Mouse (Mus musculus): ENCODE data around the gene Rab36. TPM values are rescaled to one million over a fixed set of nuclear protein-coding genes. Genes with fewer than 3 reads are reported as not detected.

The Rab36 gene
- polyA plus RNA-seq, 1 experiment from 2014 or later = 16.3 TPM

DNA sequence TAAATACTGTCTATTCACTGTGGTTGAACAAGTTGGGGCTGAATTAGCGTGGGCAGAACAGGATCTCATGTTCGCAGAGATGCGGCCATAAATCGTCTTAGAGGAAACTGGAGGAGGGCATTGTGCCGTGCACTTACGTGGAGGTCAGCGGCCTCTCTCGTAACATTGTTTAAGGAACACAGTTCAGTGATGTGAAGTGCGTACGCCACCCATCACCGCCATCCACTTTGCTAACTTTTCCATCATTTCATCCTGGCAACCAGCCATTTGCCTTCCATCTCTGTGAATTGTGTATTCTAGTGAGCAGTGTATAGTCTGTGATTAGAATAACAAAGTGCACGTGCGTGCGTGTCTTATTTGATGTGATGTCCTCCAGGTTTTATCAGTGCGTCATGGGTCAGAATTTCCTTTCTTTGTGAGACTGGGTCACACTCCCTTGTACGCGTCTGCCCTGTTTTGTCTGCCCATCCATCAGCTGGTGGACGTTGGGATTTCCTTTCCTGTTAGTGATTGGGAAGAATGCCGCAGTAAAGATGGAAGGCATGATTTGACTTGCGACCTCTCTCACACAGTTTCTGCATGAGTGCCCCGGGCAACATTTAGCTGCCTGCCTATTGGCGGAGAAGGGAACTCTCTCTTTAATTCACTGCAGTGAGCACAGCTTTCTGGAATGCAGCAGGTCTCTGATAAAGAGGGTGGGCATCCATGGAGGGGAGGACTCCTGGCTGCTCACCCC, 56.6 kb downstream of the Rab36 start:
- ATAC-seq (peak; percentile 51), DNase-seq (ENCODE audit: low read depth, low spot score) (no peak)
- CTCF ChIA-PET = interaction anchor here (0.9 to 1.4 kb wide), 3 partner anchors 11 to 14 kb away, joined by 3 to 4 read pairs (median 3); no protein-coding TSS in a partner anchor
- no peaks in the 10 kb centered on the region for H3K27me3 ChIP-seq
- no peak for TF ChIP-seq CTCF (IDR thresholded peaks at IDR 0.05)
- in situ Hi-C loops (cut with MboI; ENCODE audit: low pct_unique_long_range_greater_than_20kb) = no loop called here
- POLR2A ChIA-PET = interaction anchor here (0.5 kb wide), 1 partner anchor 331 kb away, joined by 7 read pairs; no protein-coding TSS in a partner anchor

DNA sequence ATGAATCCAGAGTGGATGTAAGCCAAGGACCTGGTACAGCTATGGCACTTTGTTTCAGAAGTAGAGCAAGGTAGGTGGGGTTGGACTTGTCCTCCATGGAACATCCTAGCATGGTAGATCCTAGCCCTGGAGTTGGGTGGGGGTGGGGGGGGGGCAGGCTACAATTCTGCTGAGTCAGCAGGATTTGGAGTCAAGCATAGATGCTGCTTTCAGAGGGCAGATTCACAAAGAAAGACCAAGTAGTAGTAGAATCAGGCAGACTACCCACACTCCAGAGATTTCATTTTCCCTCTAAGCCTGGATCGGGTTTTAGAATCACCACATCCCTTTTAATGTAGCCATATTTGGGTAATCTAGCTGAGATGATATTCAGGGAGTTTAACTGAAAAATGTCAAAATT, 57.5 kb downstream of the Rab36 start:
- no peak for ATAC-seq
- TF ChIP-seq CTCF (IDR thresholded peaks at IDR 0.05) = no peak
- in situ Hi-C loops (cut with MboI; ENCODE audit: low pct_unique_long_range_greater_than_20kb) = no loop called here

GRCm38 (mm10) chr10:75095216-75095615, 58.4 kb downstream of the Rab36 start:
- DNase-seq (ENCODE audit: low read depth, low spot score) (no peak), ATAC-seq (no peak)
- ChIA-PET POLR2A (interaction anchor here (0.6 kb wide), 1 partner anchor 49 kb away, joined by 3 read pairs; no protein-coding TSS in a partner anchor), CTCF (no interaction called here)
- no peak for TF ChIP-seq CTCF (IDR thresholded peaks at IDR 0.05)
- in situ Hi-C loops (cut with MboI; ENCODE audit: low pct_unique_long_range_greater_than_20kb) = no loop called here
- no peaks in the 10 kb centered on the region for H3K27me3 ChIP-seq

More for the DNA sequence above, 57.5 kb downstream of the Rab36 start:
- H3K27me3 ChIP-seq = no peaks in the 10 kb centered on the region
- POLR2A ChIA-PET = no interaction called here
- no peak for DNase-seq (ENCODE audit: low read depth, low spot score)
- CTCF ChIA-PET = interaction anchor here (0.9 kb wide), 1 partner anchor 12 kb away, joined by 3 read pairs; no protein-coding TSS in a partner anchor

DNA sequence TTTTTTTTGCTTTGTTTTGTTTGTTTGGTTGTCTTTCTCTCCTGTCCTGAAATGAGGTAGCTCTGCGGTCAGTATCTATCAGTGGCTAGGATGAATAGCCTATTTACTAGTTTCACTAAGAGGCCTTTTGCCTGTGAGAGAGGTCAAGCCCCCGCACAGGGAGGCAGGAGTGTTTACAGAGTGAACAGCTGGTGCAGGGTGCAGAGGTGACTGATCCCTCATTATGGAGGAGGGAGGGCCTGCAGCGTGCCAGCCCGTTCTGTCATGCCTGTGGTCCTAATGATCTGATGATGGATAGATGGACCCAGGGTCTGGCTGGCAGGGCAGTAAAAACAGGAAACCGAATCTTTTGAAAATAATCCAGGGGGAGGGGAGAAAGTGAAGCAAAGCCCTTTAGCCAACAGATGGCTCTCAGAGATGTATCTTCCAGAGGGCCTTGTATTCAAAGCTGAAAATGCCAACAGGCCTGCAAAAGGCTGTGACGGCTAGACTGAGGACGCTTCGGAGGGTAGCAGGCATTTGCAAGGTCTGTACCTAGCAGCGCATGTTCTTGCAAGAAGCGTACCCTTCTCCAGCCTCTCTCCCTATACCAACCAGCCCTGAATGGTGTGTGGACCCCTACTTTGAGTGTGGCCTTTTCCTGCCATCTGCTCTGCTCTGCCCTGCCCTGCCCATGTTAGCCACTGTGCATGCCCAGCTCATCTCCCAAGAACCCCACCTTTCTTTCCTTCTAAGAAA, 61.8 kb downstream of the Rab36 start:
- H3K27me3 ChIP-seq = no peaks in the 10 kb centered on the region
- CTCF ChIA-PET = no interaction called here
- in situ Hi-C loops (cut with MboI; ENCODE audit: low pct_unique_long_range_greater_than_20kb) = no loop called here
- TF ChIP-seq CTCF (IDR thresholded peaks at IDR 0.05) = no peak
- no peak for ATAC-seq
- no peak for DNase-seq (ENCODE audit: low read depth, low spot score)
- POLR2A ChIA-PET = no interaction called here

GRCm38 (mm10) chr10:75100298-75100697, 63.4 kb downstream of the Rab36 start:
- no peak for TF ChIP-seq CTCF (IDR thresholded peaks at IDR 0.05)
- DNase-seq (ENCODE audit: low read depth, low spot score) = no peak
- no peaks in the 10 kb centered on the region for H3K27me3 ChIP-seq
- ChIA-PET POLR2A (interaction anchor here (0.6 kb wide), 1 partner anchor 96 kb away, joined by 3 read pairs; no protein-coding TSS in a partner anchor), CTCF (no interaction called here)
- in situ Hi-C loops (cut with MboI; ENCODE audit: low pct_unique_long_range_greater_than_20kb) = no loop called here
- no peak for ATAC-seq

- in situ Hi-C loops (cut with MboI; ENCODE audit: low pct_unique_long_range_greater_than_20kb) = no loop called here
- CTCF ChIA-PET = interaction anchor here (0.7 to 2.3 kb wide), 6 partner anchors 12 to 48 kb away, joined by 3 to 10 read pairs (median 4); no protein-coding TSS in a partner anchor
- no peak for TF ChIP-seq CTCF (IDR thresholded peaks at IDR 0.05)
- DNase-seq (ENCODE audit: low read depth, low spot score) = no peak
- no peaks in the 10 kb centered on the region for H3K27me3 ChIP-seq
- POLR2A ChIA-PET = no interaction called here
- ATAC-seq = no peak
Measured at GRCm38 (mm10) chr10:75103502-75103901, 66.6 kb downstream of the Rab36 start.

Other genes with a start within 250 kb of the Rab36 start
- 5.6 TPM for gene Gnaz, start 69.9 kb upstream of the Rab36 start, polyA plus RNA-seq (2021)
- not detected for gene Rsph14, start 4.5 kb upstream of the Rab36 start, polyA plus RNA-seq (2021)
- 38.8 TPM for gene Bcr, start 23.5 kb downstream of the Rab36 start, polyA plus RNA-seq (2021)
- 45.8 TPM for gene Specc1l, start 175.0 kb downstream of the Rab36 start, polyA plus RNA-seq (2021)